Mouse (Mus musculus) thymus, postnatal 0 days (tissue): ENCODE measurements around the gene Adarb1. TPM values are rescaled to one million over a fixed set of nuclear protein-coding genes. Genes with fewer than 3 reads are reported as not detected.

Source experiments
- polyA plus RNA-seq: library from polyadenylated mRNA; unstranded; fragments of >200 nt; fragmentation: Nextera tagmentation; extraction: Ambion mirVana; gene quantifications from 2 replicates; pipeline ENCODE4 v1.2.1, GENCODE M21; 2015

Adarb1 gene
- polyA plus RNA-seq, 1 experiment from 2014 or later: 1.8 TPM

Other genes with a start within 250 kb of the Adarb1 start
- gene Pofut2, start 159.1 kb downstream of the Adarb1 start, polyA plus RNA-seq: 34.0 and 35.0 TPM in 2 replicates
- 47.5 and 51.5 TPM in 2 replicates for gene Fam207a, start 97.5 kb upstream of the Adarb1 start, polyA plus RNA-seq
- gene Itgb2, start 112.0 kb upstream of the Adarb1 start, polyA plus RNA-seq: 121 and 126 TPM in 2 replicates
- 79.8 and 85.6 TPM in 2 replicates for gene Pttg1ip, start 163.4 kb upstream of the Adarb1 start, polyA plus RNA-seq
- 251 and 259 TPM in 2 replicates for gene Sumo3, start 187.8 kb upstream of the Adarb1 start, polyA plus RNA-seq
- gene Gm49325, start 187.9 kb upstream of the Adarb1 start, polyA plus RNA-seq: 9.2 and 23.4 TPM in 2 replicates
- 67.9 and 69.8 TPM in 2 replicates for gene Ube2g2, start 204.0 kb upstream of the Adarb1 start, polyA plus RNA-seq